Mouse (Mus musculus): Measurements from ENCODE around the gene Cd300lf.

DNA sequence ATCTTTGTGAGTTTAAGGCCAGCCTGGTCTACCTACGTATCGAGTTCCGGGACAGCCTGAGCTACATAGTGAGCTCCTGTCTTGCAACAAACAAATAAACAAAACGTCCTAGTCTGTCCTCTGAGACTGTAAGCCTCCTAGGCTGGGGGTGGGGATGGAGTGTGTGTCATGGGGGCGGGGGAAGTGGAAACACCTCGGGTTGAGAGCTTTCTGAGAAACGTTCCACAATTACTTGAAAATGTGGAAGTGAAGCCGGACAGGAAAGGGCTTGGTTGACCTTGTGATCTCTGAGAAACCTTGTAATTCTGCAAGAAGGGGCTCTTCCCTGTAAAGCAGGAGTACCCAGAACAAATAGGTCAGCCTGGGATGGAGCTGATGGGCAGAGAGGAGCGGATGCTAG is 14.4 kb downstream of the Cd300lf start:
- TF ChIP-seq CTCF (IDR thresholded peaks at IDR 0.05; ENCODE audit: low read depth) (no peak), EP300 (IDR thresholded peaks at IDR 0.05; ENCODE audit: low read depth) (no peak)
